Mouse (Mus musculus): Measurements from ENCODE around the gene 1700001P01Rik.
"Not testable (repeated sequence)": the region's sequence is repeated elsewhere in the genome, so short reads cannot be mapped to it uniquely, and the experiment has no call there.

1700001P01Rik gene

DNA sequence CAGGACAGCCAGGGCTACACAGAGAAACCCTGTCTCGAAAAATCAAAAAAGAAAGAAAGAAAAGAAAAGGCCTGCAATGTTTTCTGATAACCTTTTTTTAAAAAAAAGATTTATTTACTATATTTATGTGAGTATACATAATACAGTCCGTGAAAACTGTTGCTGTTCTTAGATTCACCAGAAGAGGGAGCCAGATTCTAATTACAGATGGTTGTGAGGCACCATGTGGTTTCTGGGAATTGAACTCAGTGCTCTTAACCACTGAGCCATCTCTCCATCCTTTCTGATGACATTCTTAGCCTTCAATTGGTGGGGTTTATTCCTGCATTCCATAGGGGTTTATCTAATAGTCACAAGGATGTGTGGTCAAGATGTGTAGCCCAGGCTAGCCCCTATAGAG, 17.4 kb upstream of the 1700001P01Rik start:
- DNase-seq (ENCODE audit: low spot score in 2 of 2), result peak; percentile 52 to 70

DNA sequence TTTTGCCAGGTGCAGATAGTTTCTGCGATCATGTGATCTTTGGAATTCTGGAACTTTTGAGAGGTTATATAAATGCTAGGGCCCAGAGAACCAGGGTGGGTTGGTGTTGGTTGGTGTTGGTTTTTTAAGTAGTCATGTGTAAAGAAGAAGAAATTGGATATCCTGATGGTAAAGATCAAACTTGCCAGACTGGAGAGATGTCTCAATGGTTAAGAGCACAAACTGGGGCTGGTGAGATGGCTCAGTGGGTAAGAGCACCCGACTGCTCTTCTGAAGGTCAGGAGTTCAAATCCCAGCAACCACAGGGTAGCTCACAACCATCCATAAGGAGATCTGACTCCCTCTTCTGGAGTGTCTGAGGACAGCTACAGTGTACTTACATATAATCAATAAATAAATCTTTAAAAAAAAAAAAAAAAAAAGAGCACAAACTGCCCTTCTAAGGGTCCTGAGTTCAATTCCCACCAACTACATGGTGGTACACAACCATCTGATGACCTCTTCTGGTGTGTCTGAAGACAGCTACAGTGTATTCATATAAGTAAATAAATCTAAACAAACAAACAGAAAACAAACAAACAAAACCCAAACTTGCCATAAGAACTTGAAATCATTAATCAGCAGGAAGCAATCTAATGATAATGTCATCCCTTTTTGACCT, 15.2 kb upstream of the 1700001P01Rik start:
- not testable (repeated sequence) for DNase-seq (ENCODE audit: low spot score in 2 of 2)

DNA sequence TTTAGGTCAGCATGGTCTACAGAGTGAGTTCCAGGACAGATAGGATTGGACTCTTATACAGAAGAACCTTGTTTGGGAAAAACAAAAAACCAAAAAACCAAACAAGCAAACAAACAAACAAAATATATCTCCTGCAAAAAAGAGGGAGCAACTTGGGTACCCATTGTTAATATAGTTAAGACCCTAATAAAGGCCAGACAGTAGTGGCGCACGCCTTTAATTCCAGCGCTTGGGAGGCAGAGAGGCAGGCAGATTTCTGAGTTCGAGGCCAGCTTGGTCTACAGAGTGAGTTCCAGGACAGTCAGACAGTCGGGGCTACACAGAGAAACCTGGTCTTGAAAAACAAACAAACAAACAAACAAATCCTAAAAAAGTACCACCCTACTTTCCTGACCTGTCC, 14.0 kb upstream of the 1700001P01Rik start:
- DNase-seq (ENCODE audit: low spot score in 2 of 2), result no peak

DNA sequence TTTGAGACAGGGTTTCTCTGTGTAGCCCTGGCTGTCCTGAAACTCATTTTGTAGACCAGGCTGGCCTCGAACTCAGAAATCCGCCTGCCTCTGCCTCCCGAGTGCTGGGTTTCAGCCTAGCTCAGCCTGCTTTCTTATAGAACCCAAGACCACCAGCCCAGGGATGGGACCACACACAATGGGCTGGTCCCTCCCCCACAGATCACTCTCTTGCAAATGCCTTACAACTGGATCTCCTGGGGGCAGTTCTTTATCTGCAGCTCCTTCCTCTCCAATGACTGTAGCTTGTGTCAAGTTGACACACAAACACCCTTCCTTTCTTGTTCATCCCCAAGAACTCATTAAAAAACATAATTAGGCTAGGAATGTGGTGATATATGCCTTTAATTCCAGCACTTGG, 12.2 kb upstream of the 1700001P01Rik start:
- no peak for DNase-seq (ENCODE audit: low spot score in 2 of 2)

- DNase-seq (ENCODE audit: low spot score in 2 of 2), result no peak
Measured at GRCm38 (mm10) chr11:97782564-97782895, 6.8 kb upstream of the 1700001P01Rik start.

DNA sequence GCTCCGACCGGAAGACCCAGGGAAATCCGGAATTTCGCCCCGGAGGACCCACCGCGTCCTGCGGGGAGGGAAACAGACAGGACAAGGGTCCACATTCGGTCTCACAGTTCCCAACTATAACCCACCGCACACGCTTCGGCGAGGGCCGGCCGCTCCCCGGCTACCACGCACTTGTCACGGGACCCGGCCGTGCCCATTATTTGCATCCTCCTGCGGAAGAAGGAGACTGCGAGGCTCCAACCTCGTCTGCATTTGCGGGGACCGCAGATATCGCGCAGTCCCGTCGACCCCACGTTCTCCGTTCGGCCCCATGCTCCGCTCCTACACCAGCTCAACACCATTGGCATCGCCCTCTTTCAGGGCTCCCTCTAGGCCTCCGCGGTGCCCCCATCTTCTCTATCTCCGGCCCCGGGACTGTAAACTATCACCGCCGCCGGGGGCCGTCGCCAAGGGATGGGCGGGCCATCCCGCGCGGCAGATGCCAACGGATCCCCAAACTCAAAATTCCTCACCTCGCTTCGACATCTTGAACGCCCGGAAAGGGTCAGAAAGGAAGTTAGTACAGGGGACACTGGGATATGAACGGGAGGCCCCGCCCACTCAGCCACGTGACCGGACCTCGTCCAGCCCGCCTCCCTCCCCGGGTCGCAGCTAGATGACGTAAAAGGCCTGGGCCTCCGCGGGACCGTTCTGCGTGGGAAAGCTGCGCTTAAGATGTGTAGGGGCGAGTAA, 6.3 kb upstream of the 1700001P01Rik start, which contains the start of gene Rpl23:
Gene Rpl23, minus strand, starts transcription at position 606 of the 732 bp plus-strand sequence.
- DNase-seq (ENCODE audit: low spot score in 2 of 2), result peak; percentile 99

GRCm38 (mm10) chr11:97781478-97781831, 5.7 kb upstream of the 1700001P01Rik start:
- DNase-seq (ENCODE audit: low spot score in 2 of 2), result no peak

DNA sequence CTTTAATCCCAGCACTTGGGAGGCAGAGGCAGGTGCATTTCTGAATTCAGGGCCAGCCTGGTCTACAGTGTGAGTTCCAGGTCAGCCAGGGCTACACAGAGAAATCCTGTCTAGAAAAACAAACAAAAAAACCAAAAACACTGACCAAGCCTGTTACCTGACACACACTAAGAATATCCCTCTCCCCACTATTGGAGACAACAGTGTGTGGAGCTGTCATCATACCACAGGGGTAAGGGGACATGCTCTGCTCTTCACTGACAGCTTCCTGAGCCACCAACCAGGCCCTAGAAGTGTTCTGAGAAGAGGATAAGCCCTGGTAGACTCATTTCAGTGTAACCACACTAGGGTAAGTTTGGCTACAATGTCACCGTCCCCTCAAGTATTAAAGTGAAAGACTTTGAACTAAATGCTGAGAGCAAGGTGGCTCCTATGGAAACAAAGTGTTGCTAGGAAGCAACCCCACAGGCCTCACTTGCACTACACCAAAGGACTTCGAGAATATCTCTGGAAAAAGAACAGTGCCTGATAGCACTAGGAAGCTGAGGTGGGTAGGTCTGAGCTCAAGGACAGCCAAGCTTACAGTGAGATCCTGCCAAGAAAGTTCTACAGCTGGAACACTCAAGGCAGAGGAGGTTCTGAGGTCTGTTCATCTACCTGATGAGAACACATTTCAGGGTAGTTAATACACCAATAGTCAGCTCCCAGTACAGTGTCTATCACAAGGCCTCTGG, 4.4 kb upstream of the 1700001P01Rik start:
- no peak for DNase-seq (ENCODE audit: low spot score in 2 of 2)

- no peak for DNase-seq (ENCODE audit: low spot score in 2 of 2)
Measured at GRCm38 (mm10) chr11:97778918-97779317, 3.2 kb upstream of the 1700001P01Rik start.

DNA sequence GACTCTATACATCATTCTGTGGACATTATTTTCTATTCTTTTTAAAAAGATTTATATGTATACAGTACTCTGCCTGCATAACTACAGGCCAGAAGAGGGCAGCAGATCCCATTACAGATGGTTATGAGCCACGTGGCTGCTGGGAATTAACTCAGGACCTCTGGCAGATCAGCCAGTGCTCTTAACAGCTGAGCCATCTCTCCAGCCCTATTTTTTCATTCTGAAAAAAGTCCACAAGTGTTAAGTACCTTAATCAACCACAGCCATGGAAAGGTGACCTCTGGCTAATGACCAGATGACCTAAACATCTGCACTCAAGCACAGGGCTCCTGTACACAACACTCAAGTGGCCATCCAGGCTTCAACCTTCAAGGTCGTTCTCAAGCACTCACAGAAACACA, 1.4 kb upstream of the 1700001P01Rik start:
- DNase-seq (ENCODE audit: low spot score in 2 of 2), result peak in 1 of 2 experiments; percentile 31

DNA sequence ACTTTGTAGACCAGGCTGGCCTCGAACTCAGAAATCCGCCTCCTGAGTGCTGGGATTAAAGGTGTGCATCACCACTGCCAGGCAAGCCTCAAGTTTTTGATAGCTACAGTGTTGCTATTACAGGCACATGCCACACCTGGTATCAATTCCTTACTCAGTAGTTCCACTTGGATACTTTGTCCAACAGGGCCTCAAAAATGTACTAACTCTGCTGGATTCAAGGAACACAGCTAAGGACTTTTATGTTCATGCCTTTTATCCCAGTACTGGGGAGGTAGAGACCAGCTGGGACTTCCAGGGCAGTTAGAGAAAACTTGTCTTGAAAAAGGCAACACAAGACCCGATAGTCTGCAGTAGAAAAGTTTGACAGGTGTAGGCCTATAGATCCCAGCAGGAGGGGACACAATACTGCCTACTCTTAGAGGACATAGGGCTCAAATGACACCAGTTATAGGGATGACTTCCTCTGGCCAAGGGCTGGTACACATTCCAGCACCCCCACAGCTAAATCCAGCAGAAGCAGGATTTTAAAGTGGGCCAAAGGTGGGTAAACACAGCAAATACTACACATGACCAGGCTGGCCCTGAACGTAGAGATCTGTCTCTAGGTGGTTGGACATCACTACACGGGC, 895 bp upstream of the 1700001P01Rik start:
- DNase-seq (ENCODE audit: low spot score in 2 of 2), result no peak

- no peak for DNase-seq (ENCODE audit: low spot score in 2 of 2)
Measured at GRCm38 (mm10) chr11:97775186-97775585, 532 bp downstream of the 1700001P01Rik start.

- DNase-seq (ENCODE audit: low spot score in 2 of 2), result no peak
Measured at GRCm38 (mm10) chr11:97771410-97771809, 4.3 kb downstream of the 1700001P01Rik start.

- DNase-seq (ENCODE audit: low spot score in 2 of 2), result no peak
Measured at GRCm38 (mm10) chr11:97769704-97770103, 6.0 kb downstream of the 1700001P01Rik start.

GRCm38 (mm10) chr11:97766154-97766881, 9.4 kb downstream of the 1700001P01Rik start, which contains the start of gene Cwc25:
Cwc25 (minus strand) TSS chr11:97766556.
- DNase-seq (ENCODE audit: low spot score in 2 of 2), result peak; percentile 91 to 95

- DNase-seq (ENCODE audit: low spot score in 2 of 2), result no peak
Measured at GRCm38 (mm10) chr11:97761638-97762037, 14.1 kb downstream of the 1700001P01Rik start.

DNA sequence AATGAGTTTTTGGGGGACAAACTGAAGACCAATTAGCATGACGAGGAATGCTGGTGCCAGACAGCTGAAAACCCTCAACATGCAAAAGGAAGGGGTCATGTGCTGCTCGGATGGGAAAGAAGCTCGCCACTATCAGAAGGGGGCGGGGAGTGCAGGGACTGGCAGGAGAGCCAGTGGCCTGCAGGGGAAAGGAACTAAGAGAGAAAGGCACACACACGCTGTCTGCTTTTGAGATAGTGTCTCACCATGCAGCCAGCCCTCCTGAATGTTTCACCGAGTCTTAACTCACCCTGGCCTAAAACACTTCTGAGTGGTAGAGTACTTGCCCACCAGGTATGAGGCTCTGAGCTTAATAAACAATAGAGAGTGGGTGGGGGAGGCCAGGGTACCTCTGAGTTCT, 16.8 kb downstream of the 1700001P01Rik start:
- peak in 1 of 2 experiments; percentile 53 for DNase-seq (ENCODE audit: low spot score in 2 of 2)

- DNase-seq (ENCODE audit: low spot score in 2 of 2), result no peak
Measured at GRCm38 (mm10) chr11:97758125-97758524, 17.6 kb downstream of the 1700001P01Rik start.

- DNase-seq (ENCODE audit: low spot score in 2 of 2), result no peak
Measured at GRCm38 (mm10) chr11:97753277-97753676, 22.4 kb downstream of the 1700001P01Rik start.

DNA sequence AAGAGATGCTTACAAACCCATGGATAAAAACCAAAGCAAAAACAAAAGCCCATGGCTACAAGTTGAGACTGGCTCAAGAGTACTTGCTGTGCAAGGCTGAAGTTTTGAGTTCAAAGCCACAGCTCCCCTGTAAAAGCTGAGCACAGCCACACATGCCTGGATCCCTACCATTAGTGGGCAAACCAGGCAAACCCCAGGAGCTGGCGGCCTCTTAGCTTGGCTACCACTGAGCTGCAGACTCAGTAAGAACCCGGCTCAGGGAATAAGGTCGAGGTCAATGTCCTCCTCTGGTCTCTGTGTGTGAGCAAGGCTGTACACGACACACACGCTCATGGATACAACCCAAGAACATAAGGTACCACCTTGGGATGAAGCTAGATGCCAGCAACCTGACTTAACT, 27.2 kb downstream of the 1700001P01Rik start:
- DNase-seq (ENCODE audit: low spot score in 2 of 2), result no peak

- DNase-seq (ENCODE audit: low spot score in 2 of 2), result no peak
Measured at GRCm38 (mm10) chr11:97747773-97748172, 27.9 kb downstream of the 1700001P01Rik start.

All from spleen, postnatal 4 days (tissue).